Mouse (Mus musculus) liver (tissue): Measurements from ENCODE around the gene Olfr25.

ENCODE experiments used
- DNase-seq: peaks from one replicate; pipeline ENCODE4 v3.0.0-alpha.2; 2020; ENCODE audit warnings: mixed read lengths

Olfr25 gene

DNA sequence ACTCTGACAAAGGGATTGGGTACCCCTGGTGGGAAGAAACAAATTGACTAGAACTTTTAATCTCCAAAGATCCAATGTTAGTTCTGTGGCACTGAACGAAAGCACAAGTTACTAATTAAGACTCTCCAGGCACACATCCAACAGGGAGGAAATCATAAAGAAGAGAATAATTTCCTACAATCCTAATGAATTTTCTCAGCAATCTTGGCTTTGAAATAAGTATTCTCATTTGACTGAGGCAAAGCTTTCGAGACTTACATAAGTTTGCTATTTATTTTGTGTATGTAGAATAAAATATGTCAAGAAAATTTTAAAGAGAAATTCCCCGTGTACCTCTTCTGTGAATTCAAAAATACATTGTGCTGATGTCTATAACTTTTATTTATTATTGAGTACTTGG, at the start of gene Olfr25:
Gene Olfr25, plus strand, starts transcription at position 301 of the 400 bp plus-strand sequence.
- no peak for DNase-seq

DNA sequence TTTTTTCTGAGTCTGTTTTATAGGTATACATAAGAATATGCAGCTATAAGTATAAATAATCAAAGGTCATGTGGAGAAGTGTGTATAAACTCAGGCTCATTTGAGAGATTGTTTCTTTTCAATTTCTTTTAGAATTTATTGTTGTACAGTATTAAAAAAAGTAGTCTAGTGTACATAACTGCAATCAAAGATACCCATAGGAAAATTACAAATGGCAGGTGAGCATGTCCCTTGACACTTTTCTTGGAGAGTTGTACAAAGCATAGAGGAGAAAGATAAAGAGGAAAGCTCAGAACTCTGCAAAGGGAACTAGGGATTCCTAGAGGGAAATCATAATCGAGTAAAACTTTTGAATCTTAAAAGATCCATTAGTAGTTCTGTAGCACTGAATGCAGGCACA, 38.1 kb upstream of the Olfr25 start, which contains the start of gene Olfr896-ps1:
Gene Olfr896-ps1, plus strand, starts transcription at position 301 of the 400 bp plus-strand sequence.
- no peak for DNase-seq

DNA sequence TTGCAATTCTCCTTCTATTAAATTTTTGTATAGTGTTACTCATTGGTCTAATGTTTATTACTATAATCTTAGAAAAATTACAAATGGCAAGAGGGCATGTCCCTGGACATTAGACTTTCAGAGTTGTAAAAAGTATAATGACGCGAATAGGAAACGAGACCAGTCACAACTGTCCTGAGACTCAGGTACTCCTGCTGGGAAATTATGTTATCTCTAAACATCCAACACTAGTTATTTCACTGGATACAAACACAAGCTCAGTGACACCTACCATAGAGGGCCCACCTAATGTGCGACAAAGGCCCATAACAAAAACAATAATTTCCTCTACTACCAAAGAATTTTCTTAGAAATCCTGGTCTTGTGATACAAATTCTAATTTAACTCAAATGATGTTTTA, 19.3 kb downstream of the Olfr25 start, which contains the start of gene Olfr898:
Gene Olfr898, plus strand, starts transcription at position 301 of the 400 bp plus-strand sequence.
- no peak for DNase-seq

DNA sequence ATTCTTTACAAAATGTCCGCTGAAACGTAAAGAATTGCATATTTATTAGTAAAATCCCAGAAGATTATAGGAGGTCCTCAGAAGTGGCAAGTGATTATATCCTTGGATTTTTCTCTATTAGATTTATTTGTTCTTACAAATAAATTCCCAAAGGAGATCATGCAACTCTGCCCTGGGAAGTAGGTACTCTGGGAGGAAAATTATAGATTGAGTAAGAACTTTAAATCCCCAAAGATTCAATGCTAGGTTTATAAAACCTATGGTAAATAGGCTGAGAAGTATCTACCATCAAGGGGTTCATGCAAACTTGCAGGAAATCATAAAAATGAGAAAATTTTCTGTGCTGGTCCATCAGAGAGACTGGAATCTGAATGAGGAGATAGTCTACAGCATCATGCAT, 37.7 kb downstream of the Olfr25 start, which contains the start of gene Olfr250:
Gene Olfr250, plus strand, starts transcription at position 301 of the 400 bp plus-strand sequence.
- DNase-seq: no peak

DNA sequence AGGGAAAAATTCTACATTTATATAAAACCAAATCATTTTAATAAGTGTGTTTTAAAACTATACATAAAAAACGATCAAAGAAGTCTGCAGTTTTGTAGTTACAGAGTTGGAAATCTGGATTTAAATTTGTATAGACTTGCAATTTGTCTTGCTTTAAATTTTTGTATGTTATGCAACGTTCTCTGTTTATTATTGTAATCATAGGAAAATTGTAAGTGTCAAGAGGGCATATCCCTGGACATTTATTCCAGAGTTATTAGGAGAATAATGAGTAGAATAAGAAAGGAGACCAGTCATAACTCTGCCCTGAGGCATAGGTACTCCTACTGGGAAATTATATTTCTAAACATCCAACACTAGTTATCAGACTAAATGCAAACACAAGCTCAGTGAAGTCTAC, 47.9 kb downstream of the Olfr25 start, which contains the start of gene Olfr251:
Gene Olfr251, plus strand, starts transcription at position 301 of the 400 bp plus-strand sequence.
- DNase-seq: no peak
